Mouse (Mus musculus) cortical plate, adult 2 months (tissue): Measurements from ENCODE around the gene Cep164.

ENCODE experiments used
- CTCF ChIP-seq: fragments of 200-500 bp; IDR thresholded peaks from 2 replicates; pipeline ENCODE4 v1.5.1; 2011; ENCODE audit warnings: mild to moderate bottlenecking, control low read depth, low read length; ENCODE audit not compliant: insufficient read depth; ENCODE audit errors: extremely low read depth
- POLR2A ChIP-seq: fragments of 200-500 bp; IDR thresholded peaks from 2 replicates; pipeline ENCODE4 v1.6.1; 2011; ENCODE audit warnings: mild to moderate bottlenecking, low read length, control low read depth; ENCODE audit not compliant: insufficient read depth; ENCODE audit errors: extremely low read depth

DNA sequence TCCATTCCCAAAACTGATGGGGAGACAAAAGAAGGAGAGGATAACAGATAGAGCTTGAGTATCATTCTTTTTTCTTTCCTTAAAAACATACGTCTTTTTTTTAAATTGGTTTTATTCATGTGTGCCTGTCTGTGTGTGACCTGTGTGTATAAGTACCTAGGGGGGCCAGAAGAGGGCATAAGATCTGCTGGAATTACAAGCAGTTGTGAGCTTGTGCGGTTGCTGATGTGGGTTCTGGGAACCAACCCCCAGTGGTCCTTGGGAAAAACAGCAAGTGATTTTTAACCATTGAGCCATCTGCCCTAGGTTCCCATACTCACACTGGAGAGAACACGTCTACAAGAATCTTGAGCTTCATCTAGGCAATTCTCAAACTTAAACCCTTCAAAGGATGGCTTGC, 31.2 kb downstream of the Cep164 start:
- TF ChIP-seq POLR2A (no peak), CTCF (no peak)
